Mouse (Mus musculus): ENCODE measurements around the gene Terf2.

Terf2 gene

GRCm38 (mm10) chr8:107096366-107097036 is at the start of gene Terf2:
Terf2 (minus strand) TSS chr8:107096547.
- WGBS, result 4% methylated on average over 39 of the region's 39 CpGs

DNA sequence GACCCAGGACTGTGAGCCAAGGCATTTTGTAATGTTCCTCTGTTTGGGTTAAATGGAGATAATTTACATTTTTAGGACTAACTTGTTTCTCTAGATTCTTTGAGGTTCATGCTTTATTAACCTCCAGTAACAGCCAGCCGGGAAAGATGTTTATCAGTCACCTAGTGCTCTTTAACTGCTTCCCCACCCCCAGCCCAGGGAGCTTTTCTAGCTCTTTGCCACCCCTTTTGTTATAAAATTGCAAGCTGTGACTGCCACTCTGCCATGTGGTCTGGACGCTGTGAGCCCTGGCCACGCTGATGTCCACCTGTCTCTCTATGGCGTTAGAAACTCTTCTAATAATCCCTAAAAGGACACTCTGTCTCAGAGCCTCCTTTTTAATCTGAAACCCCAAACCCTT is 47.2 kb upstream of the Terf2 start:
- 71% methylated on average over 4 of the region's 4 CpGs for WGBS

GRCm38 (mm10) chr8:107142539-107142938 is 46.2 kb upstream of the Terf2 start:
- WGBS, result 91% methylated on average over 4 of the region's 4 CpGs

- WGBS, result 55% methylated on average over 13 of the region's 13 CpGs
These were observed 43.5 kb upstream of the Terf2 start for GRCm38 (mm10) chr8:107139704-107140470.

- WGBS, result 91% methylated on average over 5 of the region's 5 CpGs
These were observed 42.0 kb upstream of the Terf2 start for GRCm38 (mm10) chr8:107138338-107138737.

DNA sequence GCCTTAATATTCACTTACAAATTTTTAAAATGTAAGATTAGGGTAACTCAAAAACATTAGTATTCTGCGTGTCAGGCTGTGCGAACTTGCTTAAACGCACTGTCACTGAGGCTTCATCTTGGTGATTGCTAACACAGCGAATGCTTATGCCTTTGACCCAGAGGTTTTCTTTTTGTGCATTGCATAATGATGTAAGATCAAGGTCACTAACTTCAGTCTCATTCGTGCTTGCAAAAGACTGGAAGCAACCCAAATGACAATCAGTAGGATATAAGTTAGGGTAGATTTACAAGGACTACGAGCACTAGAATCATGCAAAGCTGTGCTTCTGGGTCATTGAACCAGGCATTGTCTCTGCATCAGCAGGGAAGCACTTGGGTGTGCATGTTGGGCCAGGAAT is 41.2 kb upstream of the Terf2 start:
- 92% methylated on average over 6 of the region's 6 CpGs for WGBS

GRCm38 (mm10) chr8:107136003-107136612 is 39.8 kb upstream of the Terf2 start:
- 65% methylated on average over 8 of the region's 8 CpGs for WGBS

GRCm38 (mm10) chr8:107133881-107134280 is 37.5 kb upstream of the Terf2 start:
- WGBS, result 52% methylated on average over 6 of the region's 6 CpGs

GRCm38 (mm10) chr8:107132581-107133491 is 36.5 kb upstream of the Terf2 start:
- WGBS, result 86% methylated on average over 24 of the region's 24 CpGs

DNA sequence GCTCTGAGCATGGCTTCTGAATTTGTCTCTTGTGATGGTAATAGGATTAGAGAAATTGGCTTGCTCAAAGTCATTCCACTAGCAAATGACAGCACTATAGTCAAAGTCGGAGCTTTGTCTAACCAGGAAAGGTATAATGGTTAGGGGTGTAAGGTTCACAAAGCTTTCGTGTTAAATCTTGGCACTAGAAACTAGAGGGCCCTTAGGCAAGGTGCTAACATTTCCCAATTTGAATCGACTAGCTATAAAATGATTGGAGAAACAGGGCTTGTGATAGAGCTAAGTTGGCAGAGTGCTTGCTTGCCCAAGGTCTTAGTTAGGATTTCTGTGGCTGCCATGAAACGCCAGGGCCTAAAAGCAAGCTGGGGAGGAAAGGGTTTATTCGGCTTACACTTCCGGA is 33.7 kb upstream of the Terf2 start:
- 71% methylated on average over 6 of the region's 6 CpGs for WGBS

DNA sequence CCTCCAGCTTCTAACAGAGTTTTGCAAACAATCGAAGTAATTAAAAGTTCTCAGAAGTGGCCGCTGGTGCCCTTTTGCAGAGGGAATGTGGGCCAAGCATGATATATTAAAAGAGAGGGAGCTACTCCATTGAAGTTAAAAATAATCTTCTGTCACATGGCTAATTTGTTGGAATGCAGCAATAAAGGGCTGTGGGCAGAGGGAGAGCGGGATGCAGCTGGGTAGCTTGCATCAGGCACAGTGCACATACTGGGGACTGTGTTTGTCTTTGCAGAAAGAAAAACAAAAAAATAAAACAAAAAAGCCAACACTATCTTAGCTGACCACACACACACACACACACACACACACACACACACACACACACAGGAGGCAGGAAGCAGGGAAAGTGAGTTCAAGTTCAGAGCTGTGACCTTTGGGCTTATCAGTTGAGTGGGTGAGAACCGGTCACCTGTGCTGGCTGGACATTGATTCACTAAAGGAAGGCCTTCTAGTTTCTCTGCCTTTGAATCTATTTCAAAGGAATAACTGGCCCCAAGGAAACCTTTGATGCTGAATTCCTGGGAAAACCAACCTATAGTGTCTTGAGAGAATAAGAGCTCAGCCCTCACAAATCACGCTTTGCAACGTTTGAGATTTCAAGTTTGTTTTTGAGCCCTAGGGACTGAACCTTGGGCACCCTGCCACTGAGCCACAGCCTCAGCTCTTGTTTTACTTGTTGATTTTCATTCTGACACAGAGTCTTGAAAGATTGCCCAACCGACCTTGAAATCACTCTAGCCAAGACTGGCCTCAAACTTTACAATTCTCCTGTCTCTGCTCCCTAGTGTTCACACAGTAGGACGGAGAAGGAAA is 33.1 kb upstream of the Terf2 start:
- 59% methylated on average over 8 of the region's 8 CpGs for WGBS

GRCm38 (mm10) chr8:107124343-107124742 is 28.0 kb upstream of the Terf2 start:
- WGBS, result 86% methylated on average over 8 of the region's 8 CpGs

- 62% methylated on average over 9 of the region's 9 CpGs for WGBS
These were observed 26.8 kb upstream of the Terf2 start for GRCm38 (mm10) chr8:107123063-107123614.

DNA sequence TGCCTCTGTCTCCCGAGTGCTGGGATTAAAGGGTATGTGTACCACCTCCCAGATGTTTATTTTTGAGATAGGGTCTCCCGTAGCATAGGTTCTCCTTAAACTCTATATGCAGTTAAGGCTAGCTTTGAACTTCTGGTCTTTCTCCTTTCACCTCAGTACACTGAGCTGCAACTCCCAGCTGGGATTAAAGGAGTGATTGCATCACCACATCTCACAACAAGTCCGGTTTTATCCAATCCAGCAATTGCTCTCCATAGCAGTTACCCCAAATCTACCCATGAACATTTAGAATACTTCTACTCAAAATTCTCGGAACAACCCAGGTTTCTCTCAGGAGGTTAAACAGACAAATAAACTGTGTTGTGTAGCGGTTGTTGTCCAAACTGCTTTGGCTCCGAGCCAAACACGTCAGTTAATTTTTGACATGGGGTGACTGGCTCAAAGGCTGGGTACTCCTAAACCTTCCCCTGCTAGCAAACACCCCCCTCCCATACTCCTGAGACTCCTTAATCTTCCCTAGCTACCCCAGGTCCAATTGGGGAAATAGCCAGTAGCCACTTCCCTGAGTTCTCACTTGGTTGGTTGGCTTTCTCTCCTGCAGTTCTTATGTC is 25.4 kb upstream of the Terf2 start:
- WGBS, result 93% methylated on average over 7 of the region's 7 CpGs

GRCm38 (mm10) chr8:107119412-107119811 is 23.1 kb upstream of the Terf2 start:
- 51% methylated on average over 9 of the region's 9 CpGs for WGBS

DNA sequence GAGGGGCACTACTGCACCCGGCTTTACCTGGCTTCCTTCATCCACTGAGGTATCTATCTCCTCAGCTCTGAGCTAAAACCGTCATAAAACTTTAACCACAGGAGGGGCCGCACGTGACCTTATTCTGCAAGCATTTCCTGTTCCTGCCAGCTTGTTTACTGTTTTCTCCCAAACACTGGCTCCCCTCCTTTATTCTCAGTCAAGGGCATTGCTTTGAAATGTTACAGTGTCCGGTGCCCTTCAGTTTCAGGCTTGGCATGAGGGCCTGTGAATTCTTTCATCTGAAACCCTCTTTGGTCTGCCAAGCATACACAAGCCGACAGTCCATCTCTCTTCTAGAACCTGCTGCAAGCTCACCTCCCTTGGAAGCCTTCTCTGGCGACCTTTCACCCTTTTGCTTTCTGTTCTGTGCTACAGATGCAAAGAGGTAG is 22.5 kb upstream of the Terf2 start:
- WGBS, result 66% methylated on average over 7 of the region's 7 CpGs

DNA sequence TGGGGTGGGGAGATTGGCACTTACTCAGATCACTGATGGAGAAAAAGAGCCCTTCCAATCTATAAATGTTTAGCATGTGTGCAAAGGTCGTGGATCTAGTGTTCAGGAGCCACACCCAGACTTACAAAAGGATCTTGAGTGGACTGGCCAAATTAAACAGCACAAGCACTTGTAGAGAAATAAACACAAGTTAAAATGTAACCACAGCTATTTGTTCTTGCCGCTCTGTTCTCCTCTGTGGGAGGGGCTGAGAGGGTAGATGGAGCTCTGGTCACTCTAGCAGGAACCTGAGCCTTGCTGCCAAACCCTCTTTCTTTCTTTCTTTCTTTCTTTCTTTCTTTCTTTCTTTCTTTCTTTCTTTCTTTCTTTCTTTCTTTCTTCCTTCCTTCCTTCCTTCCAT is 20.7 kb upstream of the Terf2 start:
- 65% methylated on average over 2 of the region's 2 CpGs for WGBS

DNA sequence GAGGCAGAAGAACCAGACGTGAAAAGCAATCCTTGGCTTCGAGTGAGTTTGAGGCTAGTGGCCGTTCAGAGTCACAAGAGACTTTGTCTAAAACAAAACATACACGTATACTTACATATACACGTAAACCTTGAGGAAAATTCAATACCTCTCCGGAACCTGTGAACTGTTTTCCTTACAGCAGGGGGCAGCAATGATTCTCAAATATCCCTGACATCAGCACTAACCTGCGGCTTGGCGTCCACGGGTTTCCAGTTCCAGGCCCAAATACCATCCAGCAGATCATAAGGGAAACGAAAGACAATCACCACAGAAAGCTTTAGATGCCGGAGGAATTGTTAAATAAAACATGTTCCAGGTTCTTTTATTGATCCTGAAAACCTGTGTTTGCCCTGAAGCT is 19.7 kb upstream of the Terf2 start:
- 18% methylated on average over 11 of the region's 11 CpGs for WGBS

DNA sequence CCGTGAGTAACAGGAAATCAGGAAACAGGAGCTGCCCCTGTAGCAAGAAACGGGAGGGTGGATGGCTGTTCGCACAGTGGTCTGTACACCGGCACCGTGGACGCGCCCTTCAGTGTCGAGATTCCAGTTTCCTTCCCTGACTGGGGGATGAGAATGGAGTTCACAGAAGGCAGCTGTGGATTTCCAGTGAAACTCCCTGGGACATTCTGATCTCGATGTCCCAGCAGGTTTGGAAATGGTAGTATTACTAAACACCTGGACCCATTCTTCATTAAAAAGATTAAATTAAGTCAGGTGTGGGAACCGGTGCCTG is 18.6 kb upstream of the Terf2 start:
- 56% methylated on average over 10 of the region's 10 CpGs for WGBS
